Mouse (Mus musculus) intestine, embryonic 16.5 days (tissue): ENCODE results near the gene Slc4a7. TPM values are rescaled to one million over a fixed set of nuclear protein-coding genes. Genes with fewer than 3 reads are reported as not detected.

Experiments
- ATAC-seq: fragments of 200-750 bp; cut with Nextera tagmentation; 2 replicates; pipeline ENCODE4 v1.8.0; 2017; ENCODE audit warnings: moderate TSS enrichment, moderate library complexity
- H3K27ac ChIP-seq: fragments of 300-500 bp; sonication (generic); 2 replicates; pipeline ENCODE4 v1.5.1; 2014; ENCODE audit warnings: mild to moderate bottlenecking, low read length
- H3K27me3 ChIP-seq: fragments of 300-500 bp; sonication (generic); replicated peaks from 2 replicates; pipeline ENCODE4 v1.6.1; 2014; ENCODE audit warnings: low read length, control low read depth, mixed read lengths; ENCODE audit not compliant: control insufficient read depth, insufficient read depth
- H3K36me3 ChIP-seq: fragments of 300-500 bp; sonication (generic); 2 replicates; pipeline ENCODE4 v1.6.1; 2014; ENCODE audit warnings: low read length, control low read depth; ENCODE audit not compliant: control insufficient read depth, insufficient read depth
- H3K4me1 ChIP-seq: fragments of 300-500 bp; sonication (generic); 2 replicates; pipeline ENCODE4 v1.6.1; 2014; ENCODE audit warnings: low read length, control low read depth, mixed read lengths; ENCODE audit not compliant: control insufficient read depth, insufficient read depth
- H3K4me2 ChIP-seq: fragments of 300-500 bp; sonication (generic); 2 replicates; pipeline ENCODE4 v1.6.1; 2014; ENCODE audit warnings: low read depth, low read length, control low read depth
- H3K4me3 ChIP-seq: fragments of 300-500 bp; sonication (generic); 2 replicates; pipeline ENCODE4 v1.5.1; 2014; ENCODE audit warnings: mild to moderate bottlenecking, low read length
- H3K9ac ChIP-seq: fragments of 300-500 bp; sonication (generic); 2 replicates; pipeline ENCODE4 v1.6.1; 2014; ENCODE audit warnings: low read depth, low read length
- H3K9me3 ChIP-seq: fragments of 300-500 bp; sonication (generic); 2 replicates; pipeline ENCODE4 v1.6.1; 2016; ENCODE audit warnings: low read length, control low read depth; ENCODE audit not compliant: control insufficient read depth
- WGBS: fragments of 180-500 bp; shearing (Covaris S2); extraction: QIAGEN DNeasy Blood & Tissue Kit; methylation state at CpG from one replicate; pipeline ENCODE4 v1.1.7; 2014; 5-methylcytosine and 5-hydroxymethylcytosine counted together
- polyA plus RNA-seq: library from polyadenylated mRNA; unstranded; fragments of >200 nt; fragmentation: Nextera tagmentation; extraction: Ambion mirVana; gene quantifications from 2 replicates; pipeline ENCODE4 v1.2.1, GENCODE M21; 2015

The Slc4a7 gene
- polyA plus RNA-seq = 17.1 and 18.6 TPM in 2 replicates

- H3K27ac ChIP-seq = peak within 1 kb of the TSS; percentile 94
- peak within 1 kb of the TSS; percentile 57 for H3K4me2 ChIP-seq
- no peaks in the 10 kb centered on the region for H3K36me3 ChIP-seq
- 79% methylated on average over 5 of the region's 5 CpGs for WGBS
- peak within 1 kb of the TSS; percentile 96 for H3K9ac ChIP-seq
- peaks cover 10% of the 10 kb centered on the region; the same call in 1 of the 2 replicates for H3K4me1 ChIP-seq
- no peak for ATAC-seq
- peak within 1 kb of the TSS; percentile 92 for H3K4me3 ChIP-seq
- no peaks in the 10 kb centered on the region for H3K27me3 ChIP-seq
- no peaks in the 10 kb centered on the region for H3K9me3 ChIP-seq
Measured at GRCm38 (mm10) chr14:14701710-14702329, at the start of gene Slc4a7. TSS of gene Slc4a7 (plus strand) at chr14:14702279.

GRCm38 (mm10) chr14:14670597-14670996, 31.5 kb upstream of the Slc4a7 start:
- WGBS = 58% methylated on average over 1 of the region's 1 CpGs
- Histone ChIP-seq H3K4me2 (no peak overlapping the region), H3K4me3 (no peak overlapping the region), H3K36me3 (no peaks in the 10 kb centered on the region), H3K9me3 (no peaks in the 10 kb centered on the region), H3K9ac (no peak overlapping the region), H3K4me1 (peaks cover 5% of the 10 kb centered on the region; the same call in 1 of the 2 replicates), H3K27me3 (no peaks in the 10 kb centered on the region), H3K27ac (no peak overlapping the region)
- peak; percentile 87 for ATAC-seq

GRCm38 (mm10) chr14:14681611-14682010, 20.5 kb upstream of the Slc4a7 start:
- no peaks in the 10 kb centered on the region for H3K4me1 ChIP-seq
- ATAC-seq = no peak

GRCm38 (mm10) chr14:14684771-14685170, 17.3 kb upstream of the Slc4a7 start:
- ATAC-seq = no peak
- Histone ChIP-seq H3K9me3 (no peaks in the 10 kb centered on the region), H3K9ac (no peak overlapping the region), H3K36me3 (no peaks in the 10 kb centered on the region), H3K27me3 (no peaks in the 10 kb centered on the region), H3K4me1 (0 out of 2 replicates have a peak, but pooled peaks cover 2% of the 10 kb centered on the region), H3K4me2 (no peak overlapping the region), H3K27ac (no peak overlapping the region), H3K4me3 (no peak overlapping the region)
- 65% methylated on average over 4 of the region's 4 CpGs for WGBS

More at GRCm38 (mm10) chr14:14681611-14682010, 20.5 kb upstream of the Slc4a7 start:
- H3K4me3 ChIP-seq = no peak overlapping the region
- no peaks in the 10 kb centered on the region for H3K36me3 ChIP-seq
- 72% methylated on average over 4 of the region's 4 CpGs for WGBS
- no peak overlapping the region for H3K4me2 ChIP-seq
- no peaks in the 10 kb centered on the region for H3K27me3 ChIP-seq
- no peaks in the 10 kb centered on the region for H3K9me3 ChIP-seq
- H3K27ac ChIP-seq = no peak overlapping the region
- no peak overlapping the region for H3K9ac ChIP-seq

- no peak overlapping the region for H3K9ac ChIP-seq
- no peak for ATAC-seq
- no peaks in the 10 kb centered on the region for H3K27me3 ChIP-seq
- no peak overlapping the region for H3K4me2 ChIP-seq
- 70% methylated on average over 7 of the region's 7 CpGs for WGBS
- 0 out of 2 replicates have a peak, but pooled peaks cover 2% of the 10 kb centered on the region for H3K4me1 ChIP-seq
- no peaks in the 10 kb centered on the region for H3K36me3 ChIP-seq
- no peak overlapping the region for H3K27ac ChIP-seq
- H3K9me3 ChIP-seq = no peaks in the 10 kb centered on the region
- no peak overlapping the region for H3K4me3 ChIP-seq
Measured at GRCm38 (mm10) chr14:14686101-14686551, 16.0 kb upstream of the Slc4a7 start.

GRCm38 (mm10) chr14:14687258-14687890, 14.7 kb upstream of the Slc4a7 start:
- WGBS = 54% methylated on average over 7 of the region's 7 CpGs
- no peaks in the 10 kb centered on the region for H3K9me3 ChIP-seq
- H3K27me3 ChIP-seq = no peaks in the 10 kb centered on the region
- H3K4me2 ChIP-seq = no peak overlapping the region
- no peak overlapping the region for H3K9ac ChIP-seq
- H3K4me1 ChIP-seq = 0 out of 2 replicates have a peak, but pooled peaks cover 2% of the 10 kb centered on the region
- H3K27ac ChIP-seq = 0 out of 2 replicates have a peak overlapping the region, but pooled peaks have one; percentile 34
- ATAC-seq = peak; percentile 88
- no peaks in the 10 kb centered on the region for H3K36me3 ChIP-seq
- H3K4me3 ChIP-seq = no peak overlapping the region

GRCm38 (mm10) chr14:14702399-14703345, 593 bp downstream of the Slc4a7 start:
- H3K36me3 ChIP-seq = no peaks in the 10 kb centered on the region
- peak overlapping the region; percentile 96 for H3K9ac ChIP-seq
- WGBS = under 1% methylated on average over 53 of the region's 85 CpGs
- peak overlapping the region; percentile 92 for H3K4me3 ChIP-seq
- peak overlapping the region; percentile 57 for H3K4me2 ChIP-seq
- ATAC-seq = peak; percentile 97
- H3K4me1 ChIP-seq = peaks cover 10% of the 10 kb centered on the region; the same call in 1 of the 2 replicates
- H3K27ac ChIP-seq = peak overlapping the region; percentile 94
- H3K9me3 ChIP-seq = no peaks in the 10 kb centered on the region
- no peaks in the 10 kb centered on the region for H3K27me3 ChIP-seq

GRCm38 (mm10) chr14:14703346-14703871, 1.3 kb downstream of the Slc4a7 start:
- Histone ChIP-seq H3K27me3 (no peaks in the 10 kb centered on the region), H3K4me3 (peak overlapping the region; percentile 92), H3K36me3 (no peaks in the 10 kb centered on the region), H3K9ac (peak overlapping the region; percentile 96), H3K9me3 (no peaks in the 10 kb centered on the region), H3K4me2 (peak overlapping the region; percentile 57), H3K27ac (peak overlapping the region; percentile 94), H3K4me1 (peaks cover 10% of the 10 kb centered on the region; the same call in 1 of the 2 replicates)
- under 1% methylated on average over 59 of the region's 60 CpGs for WGBS
- ATAC-seq = peak; percentile 68
